Mouse (Mus musculus): ENCODE results near the gene Adrb1. TPM values are rescaled to one million over a fixed set of nuclear protein-coding genes. Genes with fewer than 3 reads are reported as not detected.
"Not testable (repeated sequence)": the region's sequence is repeated elsewhere in the genome, so short reads cannot be mapped to it uniquely, and the experiment has no call there.

Adrb1 gene
- total RNA-seq, 2 experiments from 2014 or later, result 22.7 to 30.3 TPM

DNA sequence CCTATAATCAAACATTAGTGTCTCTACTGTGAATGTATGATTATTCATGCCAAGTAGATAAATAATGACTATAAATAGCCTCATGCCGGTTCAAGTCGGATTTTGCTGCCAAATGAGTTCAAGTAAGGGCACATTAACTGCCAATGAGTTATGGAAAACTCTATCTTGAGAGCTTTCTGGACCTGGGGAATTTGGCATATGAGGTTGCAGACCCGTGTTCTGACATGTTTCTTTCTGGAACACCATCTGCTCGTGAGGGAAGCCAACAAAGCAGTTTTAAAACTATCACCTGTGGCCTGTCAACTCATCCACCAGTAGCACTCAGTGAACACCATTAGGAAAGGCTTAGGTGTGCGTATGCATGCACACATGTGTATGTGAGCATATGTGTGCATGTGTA lies 14.3 kb downstream of the Adrb1 start:
- intact Hi-C loops (cut with DNase I), result loop anchor here (2.0 kb wide), 1 partner anchor 39 kb away; no protein-coding TSS in a partner anchor
- peak; percentile 75 to 77 for DNase-seq

GRCm38 (mm10) chr19:56745061-56745460 lies 23.1 kb downstream of the Adrb1 start:
- peak; percentile 70 to 74 for DNase-seq

DNA sequence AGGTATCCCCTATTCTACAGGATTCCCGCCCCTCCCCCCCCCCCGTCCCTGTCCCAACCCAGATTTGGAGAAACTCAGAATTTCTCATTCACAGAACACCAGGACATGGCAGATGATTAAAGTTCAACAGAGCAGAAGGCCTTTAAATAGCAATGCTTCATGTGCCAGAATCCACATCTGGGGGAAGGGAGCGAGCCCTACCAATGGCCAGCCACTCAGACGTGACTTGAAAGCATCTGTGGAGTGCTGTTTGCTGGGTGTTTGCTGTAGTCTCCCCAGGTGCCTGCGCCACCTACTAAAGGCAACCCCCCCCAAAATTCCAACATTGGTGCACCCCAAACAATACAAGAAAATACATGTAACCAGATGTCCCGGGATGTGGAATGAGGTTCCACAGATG lies 23.5 kb downstream of the Adrb1 start:
- DNase-seq, result peak; percentile 72 to 73
- intact Hi-C loops (cut with DNase I), result no loop called here

More at GRCm38 (mm10) chr19:56745061-56745460, 23.1 kb downstream of the Adrb1 start:
- intact Hi-C loops (cut with DNase I), result no loop called here

DNA sequence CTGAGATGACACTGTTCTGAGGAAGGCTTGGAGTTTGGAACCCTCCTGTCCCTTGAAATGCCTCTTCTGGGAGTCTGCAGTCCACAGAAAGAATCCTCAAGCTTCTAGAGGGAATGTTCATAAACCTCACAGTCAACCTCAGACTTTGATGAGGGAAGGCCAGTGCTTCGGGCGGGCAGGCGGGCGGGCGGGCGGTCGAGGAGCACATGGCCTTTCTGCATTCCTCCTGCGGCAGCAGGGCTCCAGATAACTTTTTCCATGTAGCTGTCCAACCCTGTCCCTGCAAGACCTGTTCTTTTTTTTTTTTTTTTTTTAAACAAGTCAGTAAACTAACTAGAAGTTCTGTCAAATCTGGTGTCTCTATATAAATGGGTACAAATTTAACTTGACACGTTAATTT lies 24.6 kb downstream of the Adrb1 start:
- DNase-seq, result peak in 1 of 2 experiments; percentile 52
- intact Hi-C loops (cut with DNase I), result loop anchor here (2.0 kb wide), 1 partner anchor 28 kb away; no protein-coding TSS in a partner anchor

DNA sequence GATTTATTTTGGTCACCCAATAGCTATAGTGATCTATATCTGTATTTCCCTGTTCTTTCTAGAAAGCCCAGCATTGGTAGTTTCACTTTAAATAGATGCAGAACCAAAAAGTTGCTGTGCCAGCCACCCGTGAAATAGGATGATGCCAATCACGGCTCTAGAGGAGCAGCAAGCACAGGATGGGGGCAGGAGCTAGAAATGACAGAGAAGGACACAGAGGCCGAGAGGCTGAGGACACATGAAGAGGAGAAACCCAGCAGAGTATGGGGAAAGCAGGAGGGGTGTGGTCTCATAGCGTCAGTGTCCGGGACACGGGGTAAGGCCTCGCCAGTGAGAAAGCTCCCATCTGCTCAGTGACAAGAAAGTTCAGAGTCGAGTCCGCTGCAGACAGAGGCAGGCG lies 25.9 kb downstream of the Adrb1 start:
- DNase-seq, result peak in 1 of 2 experiments; percentile 49
- intact Hi-C loops (cut with DNase I), result loop anchor here (2.0 kb wide), 1 partner anchor 27 kb away; no protein-coding TSS in a partner anchor

DNA sequence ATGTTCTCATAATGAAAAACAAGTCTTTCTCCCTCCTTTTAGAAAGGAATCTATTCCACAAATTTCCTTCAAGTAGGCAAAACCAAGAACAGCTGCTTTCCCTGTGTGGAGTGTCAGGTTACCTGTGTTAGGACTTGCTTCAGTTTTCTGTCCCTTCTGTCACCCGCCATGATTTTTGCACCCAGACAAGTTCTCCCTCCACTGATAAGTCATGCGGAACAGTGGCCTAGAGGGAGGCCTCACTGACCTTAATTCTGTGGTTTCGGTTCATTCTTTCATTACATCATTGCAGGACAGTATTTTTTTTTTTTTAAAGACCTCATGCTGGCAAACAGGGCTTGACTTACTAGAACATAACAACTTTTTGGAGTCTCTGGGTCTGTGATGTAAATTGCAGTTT lies 27.3 kb downstream of the Adrb1 start:
- no peak for DNase-seq
- intact Hi-C loops (cut with DNase I), result no loop called here

DNA sequence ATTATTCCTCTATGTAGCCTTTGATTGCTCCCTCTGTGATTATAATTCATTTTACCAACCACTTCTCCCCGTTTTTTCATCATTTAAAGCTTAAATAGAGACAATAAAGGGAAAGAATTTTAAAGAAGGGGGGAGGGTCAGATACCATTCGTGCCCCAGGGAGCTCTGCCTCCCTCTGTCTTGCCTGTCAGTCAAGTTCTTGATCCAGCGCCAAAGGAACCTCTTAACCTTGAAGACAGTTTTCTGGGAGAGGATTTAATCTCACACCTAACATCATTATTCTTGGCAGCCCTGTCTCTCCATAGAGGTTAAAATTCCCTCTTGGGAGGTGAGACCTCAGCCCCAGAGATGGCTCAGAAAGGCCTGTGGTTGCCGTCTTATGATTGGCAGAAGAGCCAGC lies 28.7 kb downstream of the Adrb1 start:
- DNase-seq, result no peak
- intact Hi-C loops (cut with DNase I), result no loop called here

GRCm38 (mm10) chr19:56754456-56754855 lies 32.5 kb downstream of the Adrb1 start:
- DNase-seq; intact Hi-C loops (cut with DNase I): not testable (repeated sequence)

- DNase-seq, result no peak
- intact Hi-C loops (cut with DNase I), result no loop called here
Observed at GRCm38 (mm10) chr19:56756412-56756811, 34.4 kb downstream of the Adrb1 start.

DNA sequence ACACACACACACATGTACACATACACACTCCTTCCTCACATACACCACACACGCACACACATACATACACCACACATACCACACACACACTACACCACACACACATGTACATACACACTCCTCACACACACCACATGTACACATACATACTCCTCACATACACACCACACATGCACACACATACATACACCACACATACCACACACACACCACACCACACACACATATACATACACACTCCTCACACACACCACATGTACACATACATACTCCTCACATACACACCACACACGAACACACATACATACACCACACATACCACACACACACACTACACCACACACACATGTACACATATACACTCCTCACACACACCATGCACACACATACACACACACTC lies 36.3 kb downstream of the Adrb1 start:
- intact Hi-C loops (cut with DNase I), result no loop called here
- DNase-seq, result no peak

- intact Hi-C loops (cut with DNase I), result no loop called here
- no peak for DNase-seq
Observed at GRCm38 (mm10) chr19:56759740-56760139, 37.7 kb downstream of the Adrb1 start.

GRCm38 (mm10) chr19:56760306-56760940 lies 38.4 kb downstream of the Adrb1 start:
- DNase-seq, result no peak
- intact Hi-C loops (cut with DNase I), result no loop called here

DNA sequence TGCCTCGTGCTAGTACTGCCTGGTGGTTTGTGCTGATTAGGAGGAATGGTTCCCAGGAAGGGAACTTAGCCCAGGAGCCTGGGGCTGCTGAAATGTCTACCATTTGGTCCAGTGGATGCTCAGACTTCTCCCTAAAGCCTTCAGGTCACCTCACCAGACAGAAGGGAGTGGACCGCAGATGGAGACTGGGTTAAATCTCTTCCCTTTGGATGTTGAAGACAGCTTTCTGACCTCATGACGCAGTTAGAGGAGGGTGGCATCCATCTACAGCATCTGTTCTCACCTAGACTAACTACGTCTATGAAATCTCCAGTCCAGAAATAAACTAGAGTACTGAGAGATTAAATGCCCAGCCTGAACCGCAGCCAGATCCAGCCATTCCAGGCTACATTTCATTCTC lies 39.1 kb downstream of the Adrb1 start:
- peak in 1 of 2 experiments; percentile 41 for DNase-seq
- intact Hi-C loops (cut with DNase I), result no loop called here

DNA sequence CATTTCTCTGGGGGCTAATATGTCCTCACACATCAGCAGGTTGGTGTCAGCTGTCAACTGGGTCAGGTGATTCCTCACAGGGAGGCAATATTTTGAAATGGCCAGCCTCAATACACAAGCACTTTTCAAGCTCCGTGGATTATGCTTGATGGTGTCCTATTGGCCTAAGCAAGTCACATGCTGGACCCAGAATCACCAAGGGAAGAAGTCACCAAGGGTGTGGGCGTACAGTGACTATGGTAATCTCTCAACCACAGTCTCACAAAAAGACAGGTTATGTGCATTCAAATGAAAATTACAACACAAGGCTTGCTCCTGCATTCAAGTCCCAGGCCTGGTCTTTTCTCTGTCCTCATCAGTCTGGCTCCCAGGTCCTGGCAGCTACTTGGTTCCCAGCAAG lies 39.7 kb downstream of the Adrb1 start:
- intact Hi-C loops (cut with DNase I), result no loop called here
- DNase-seq, result no peak

- DNase-seq, result no peak
- intact Hi-C loops (cut with DNase I), result no loop called here
Observed at GRCm38 (mm10) chr19:56762686-56763085, 40.7 kb downstream of the Adrb1 start.

DNA sequence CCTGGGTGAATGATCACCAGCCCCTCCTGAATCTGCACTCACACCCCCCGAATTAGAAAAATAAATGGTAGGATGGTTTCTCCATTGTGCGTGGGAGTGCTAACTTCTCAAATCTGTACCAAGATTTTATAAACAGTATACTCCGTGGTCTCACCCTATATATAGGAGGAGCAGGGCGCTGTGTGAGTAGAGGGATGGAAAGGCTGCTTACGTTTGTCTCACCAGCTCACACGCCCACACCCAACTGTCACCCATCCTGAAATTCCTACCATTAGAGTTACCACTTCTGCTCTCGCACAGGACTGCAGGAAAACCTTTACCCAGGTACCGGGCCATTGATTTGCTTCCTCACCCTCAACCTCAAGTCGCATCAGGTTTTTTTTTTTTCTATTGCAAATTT lies 47.0 kb downstream of the Adrb1 start:
- intact Hi-C loops (cut with DNase I), result no loop called here
- DNase-seq, result no peak

DNA sequence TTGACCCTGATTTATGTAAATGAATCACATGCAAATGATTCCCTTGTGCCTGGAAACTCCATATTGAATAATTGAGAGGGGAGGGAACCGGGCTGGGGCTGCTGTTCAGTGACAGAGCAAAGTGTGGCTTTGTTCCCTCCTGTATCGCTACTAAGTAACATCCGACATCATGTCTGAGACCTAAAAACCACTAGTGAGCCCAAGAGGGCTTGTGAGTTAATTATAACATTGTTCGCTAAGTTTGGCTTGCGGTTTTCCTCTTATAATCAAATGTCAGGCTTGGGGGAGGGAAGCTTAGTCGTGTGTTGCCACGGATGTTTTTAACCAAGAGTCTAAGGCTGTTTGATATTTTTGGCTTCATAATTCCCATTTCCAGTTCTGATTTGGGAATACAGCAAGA lies 50.2 kb downstream of the Adrb1 start:
- no peak for DNase-seq
- intact Hi-C loops (cut with DNase I), result no loop called here

DNA sequence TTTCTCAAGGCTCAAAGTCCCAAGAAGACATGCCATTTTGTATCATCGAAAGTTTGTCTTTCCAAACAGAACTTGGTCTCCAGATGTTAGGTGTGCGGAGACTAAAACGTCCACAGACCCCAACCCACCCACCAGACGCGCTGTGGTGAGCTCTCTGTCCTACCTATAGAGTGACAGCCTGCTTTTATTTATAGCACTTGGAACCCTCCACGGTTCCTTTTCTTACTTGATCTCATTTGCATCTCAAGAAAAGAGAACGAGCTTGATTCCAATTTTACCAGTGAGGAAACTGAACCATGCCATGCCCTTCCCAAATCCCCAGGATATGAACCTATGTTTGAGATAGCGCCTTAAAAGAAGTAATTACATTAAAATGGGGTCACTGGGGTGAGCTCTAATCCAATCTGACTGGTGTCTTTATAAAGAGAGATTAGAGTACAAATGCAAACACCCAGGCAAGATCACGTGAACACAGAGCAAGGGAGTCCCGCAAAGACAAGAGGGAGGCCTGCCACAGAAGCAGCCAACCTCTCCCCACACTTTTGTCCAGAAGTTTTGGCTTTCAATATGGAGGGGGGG lies 51.5 kb downstream of the Adrb1 start:
- intact Hi-C loops (cut with DNase I), result no loop called here
- DNase-seq, result no peak

DNA sequence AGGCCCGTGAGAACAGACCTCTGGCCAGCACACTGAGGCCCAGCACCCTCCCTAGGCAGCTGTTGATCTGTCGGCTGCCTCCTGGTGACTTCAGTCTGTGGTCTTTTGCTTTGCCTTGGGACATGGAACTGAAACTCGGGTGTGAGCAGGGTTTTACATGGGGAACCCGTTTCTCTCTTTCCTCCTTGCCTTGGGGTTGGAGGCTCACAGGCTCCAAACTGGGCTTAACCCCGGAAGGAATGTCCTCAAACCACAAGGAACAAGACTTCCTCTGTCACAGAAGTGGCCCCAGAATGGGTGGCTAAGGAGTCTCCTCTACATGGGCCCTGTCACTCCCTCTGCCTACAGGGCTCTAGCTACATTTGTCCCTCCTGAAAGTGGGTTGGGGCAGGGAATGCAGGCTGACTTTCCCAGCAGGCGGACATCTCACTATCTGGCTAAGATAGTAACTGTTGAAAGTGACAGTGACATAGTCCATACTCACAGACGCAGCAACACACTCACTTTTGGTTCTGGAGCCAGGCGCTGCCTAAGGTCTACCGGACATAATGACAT lies 52.5 kb downstream of the Adrb1 start:
- DNase-seq, result peak; percentile 68 to 84

GRCm38 (mm10) chr19:56774971-56775892 lies 53.2 kb downstream of the Adrb1 start:
- intact Hi-C loops (cut with DNase I), result loop anchor here (2.0 to 5.0 kb wide), 3 partner anchors 28 to 98 kb away; no protein-coding TSS in a partner anchor
- DNase-seq, result peak in 1 of 2 experiments; percentile 40

More for the DNA sequence above, 52.5 kb downstream of the Adrb1 start:
- intact Hi-C loops (cut with DNase I), result loop anchor here (2.0 kb wide), 2 partner anchors 28 to 38 kb away; no protein-coding TSS in a partner anchor
